Mouse (Mus musculus) midbrain, embryonic 11.5 days (tissue): ENCODE data around the gene Poc1a. TPM values are rescaled to one million over a fixed set of nuclear protein-coding genes. Genes with fewer than 3 reads are reported as not detected.

Experiments
- ATAC-seq: fragments of 200-750 bp; cut with Nextera tagmentation; 2 replicates; pipeline ENCODE4 v1.8.0; 2017; ENCODE audit warnings: moderate TSS enrichment, moderate library complexity; ENCODE audit not compliant: low FRiP score
- DNase-seq: peaks from one replicate; pipeline ENCODE4 v3.0.0; 2015; ENCODE audit warnings: low spot score; ENCODE audit errors: missing footprints
- H3K27ac ChIP-seq: fragments of 300-500 bp; sonication (generic); 2 replicates; pipeline ENCODE4 v1.5.1; 2014; ENCODE audit warnings: low read depth, low read length
- H3K27me3 ChIP-seq: fragments of 300-500 bp; sonication (generic); 2 replicates; pipeline ENCODE4 v1.6.1; 2014; ENCODE audit warnings: mild to moderate bottlenecking, low read length, moderate library complexity, mixed read lengths; ENCODE audit not compliant: control insufficient read depth, insufficient read depth
- H3K36me3 ChIP-seq: fragments of 300-500 bp; sonication (generic); 2 replicates; pipeline ENCODE4 v1.6.1; 2014; ENCODE audit warnings: mild to moderate bottlenecking, low read length, moderate library complexity, mixed read lengths; ENCODE audit not compliant: control insufficient read depth, insufficient read depth
- H3K4me1 ChIP-seq: fragments of 300-500 bp; sonication (generic); 2 replicates; pipeline ENCODE4 v1.6.1; 2014; ENCODE audit warnings: low read length; ENCODE audit not compliant: control insufficient read depth, insufficient read depth
- H3K4me2 ChIP-seq: fragments of 300-500 bp; sonication (generic); 2 replicates; pipeline ENCODE4 v1.6.1; 2014; ENCODE audit warnings: mild to moderate bottlenecking, moderate library complexity
- H3K4me3 ChIP-seq: fragments of 300-500 bp; sonication (generic); 2 replicates; pipeline ENCODE4 v1.5.1; 2014; ENCODE audit warnings: low read depth, low read length
- H3K9ac ChIP-seq: fragments of 300-500 bp; sonication (generic); 2 replicates; pipeline ENCODE4 v1.6.1; 2014; ENCODE audit warnings: low read length
- H3K9me3 ChIP-seq: fragments of 300-500 bp; sonication (generic); 2 replicates; pipeline ENCODE4 v1.6.1; 2016; ENCODE audit warnings: low read length; ENCODE audit not compliant: control insufficient read depth
- WGBS: fragments of 180-500 bp; shearing (Covaris S2); extraction: QIAGEN DNeasy Blood & Tissue Kit; methylation state at CpG from one replicate; pipeline ENCODE4 v1.1.7; 2014; 5-methylcytosine and 5-hydroxymethylcytosine counted together
- polyA plus RNA-seq: library from polyadenylated mRNA; unstranded; fragments of >200 nt; fragmentation: Nextera tagmentation; extraction: Ambion mirVana; gene quantifications from 2 replicates; pipeline ENCODE4 v1.2.1, GENCODE M21; 2014

Gene Poc1a
- polyA plus RNA-seq, 1 experiment from 2014 or later = 29.4 TPM

DNA sequence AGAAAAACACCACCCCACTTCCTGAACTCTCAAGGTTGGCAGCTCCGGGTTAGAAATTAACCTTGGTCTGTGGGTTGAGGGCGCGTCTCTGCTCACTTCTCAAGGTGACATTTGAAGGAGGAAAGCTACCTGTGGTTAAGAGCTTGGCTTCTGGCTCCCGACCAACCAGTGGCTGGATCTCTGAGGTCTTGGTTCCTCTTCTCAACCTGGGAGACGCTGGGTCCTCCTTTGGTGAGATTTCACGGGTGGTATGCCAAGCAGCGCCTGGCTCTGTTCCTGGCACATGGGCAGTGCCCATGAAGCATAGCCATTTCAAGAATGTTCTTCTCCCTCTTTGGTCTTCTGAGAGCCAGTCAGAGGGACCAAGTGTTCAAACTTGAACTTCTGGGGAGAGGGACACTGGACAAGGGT is 32.1 kb downstream of the Poc1a start:
- Histone ChIP-seq H3K9ac (no peak overlapping the region), H3K9me3 (no peaks in the 10 kb centered on the region), H3K36me3 (no peaks in the 10 kb centered on the region), H3K4me3 (no peak overlapping the region), H3K4me1 (no peaks in the 10 kb centered on the region), H3K27ac (no peak overlapping the region), H3K27me3 (no peaks in the 10 kb centered on the region), H3K4me2 (no peak overlapping the region)
- ATAC-seq (no peak), DNase-seq (no peak)
- WGBS = 92% methylated on average over 7 of the region's 7 CpGs

DNA sequence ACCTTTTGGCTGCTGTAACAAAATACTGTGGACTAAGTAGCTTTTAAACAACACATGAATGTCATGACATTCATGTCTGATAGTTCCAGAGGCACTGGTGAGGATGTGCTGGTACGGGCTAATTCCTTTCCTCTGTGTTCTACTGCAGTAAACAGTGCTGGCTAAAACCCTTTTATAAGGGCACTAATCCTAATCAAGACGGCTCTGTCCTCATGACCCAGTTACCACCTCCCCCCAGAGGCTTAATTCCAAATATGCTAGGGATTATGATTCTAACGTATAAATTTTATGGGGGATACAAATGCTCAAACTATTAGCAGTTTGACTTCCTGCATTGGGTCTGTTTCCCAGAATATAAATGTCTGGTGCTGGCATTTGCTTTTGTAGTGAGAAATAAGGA is 33.3 kb downstream of the Poc1a start:
- no peak overlapping the region for H3K4me2 ChIP-seq
- ATAC-seq (no peak), DNase-seq (no peak)
- H3K27ac ChIP-seq = no peak overlapping the region
- H3K27me3 ChIP-seq = no peaks in the 10 kb centered on the region
- H3K9me3 ChIP-seq = no peaks in the 10 kb centered on the region
- H3K9ac ChIP-seq = no peak overlapping the region
- H3K4me3 ChIP-seq = no peak overlapping the region
- no peaks in the 10 kb centered on the region for H3K36me3 ChIP-seq
- H3K4me1 ChIP-seq = no peaks in the 10 kb centered on the region
- WGBS = 40% methylated on average over 3 of the region's 3 CpGs

- no peaks in the 10 kb centered on the region for H3K27me3 ChIP-seq
- H3K9me3 ChIP-seq = no peaks in the 10 kb centered on the region
- WGBS = 87% methylated on average over 2 of the region's 2 CpGs
- H3K4me2 ChIP-seq = no peak overlapping the region
- DNase-seq (no peak), ATAC-seq (no peak)
- H3K4me3 ChIP-seq = no peak overlapping the region
- no peak overlapping the region for H3K9ac ChIP-seq
- H3K36me3 ChIP-seq = no peaks in the 10 kb centered on the region
- H3K27ac ChIP-seq = no peak overlapping the region
- H3K4me1 ChIP-seq = no peaks in the 10 kb centered on the region
Observed at GRCm38 (mm10) chr9:106318074-106318473, 37.2 kb downstream of the Poc1a start.

- WGBS = 74% methylated on average over 2 of the region's 2 CpGs
- no peak for DNase-seq
- H3K9me3 ChIP-seq = no peaks in the 10 kb centered on the region
- H3K27ac ChIP-seq = no peak overlapping the region
- no peak overlapping the region for H3K4me3 ChIP-seq
- no peak overlapping the region for H3K4me2 ChIP-seq
- H3K27me3 ChIP-seq = no peaks in the 10 kb centered on the region
- H3K36me3 ChIP-seq = no peaks in the 10 kb centered on the region
- no peak overlapping the region for H3K9ac ChIP-seq
- H3K4me1 ChIP-seq = no peaks in the 10 kb centered on the region
- ATAC-seq = no peak
Observed at GRCm38 (mm10) chr9:106319095-106319494, 38.2 kb downstream of the Poc1a start.

- Histone ChIP-seq H3K9ac (no peak overlapping the region), H3K27ac (no peak overlapping the region), H3K27me3 (no peaks in the 10 kb centered on the region)
Observed at GRCm38 (mm10) chr9:106322497-106322896, 41.6 kb downstream of the Poc1a start.

GRCm38 (mm10) chr9:106326241-106326640 is 45.4 kb downstream of the Poc1a start:
- DNase-seq (no peak), ATAC-seq (no peak)
- WGBS = 72% methylated on average over 8 of the region's 8 CpGs

More at GRCm38 (mm10) chr9:106322497-106322896, 41.6 kb downstream of the Poc1a start:
- no peaks in the 10 kb centered on the region for H3K36me3 ChIP-seq
- H3K4me1 ChIP-seq = no peaks in the 10 kb centered on the region
- no peak for DNase-seq
- no peak overlapping the region for H3K4me2 ChIP-seq
- no peak for ATAC-seq
- H3K9me3 ChIP-seq = no peaks in the 10 kb centered on the region
- H3K4me3 ChIP-seq = no peak overlapping the region
- WGBS = 83% methylated on average over 3 of the region's 3 CpGs

DNA sequence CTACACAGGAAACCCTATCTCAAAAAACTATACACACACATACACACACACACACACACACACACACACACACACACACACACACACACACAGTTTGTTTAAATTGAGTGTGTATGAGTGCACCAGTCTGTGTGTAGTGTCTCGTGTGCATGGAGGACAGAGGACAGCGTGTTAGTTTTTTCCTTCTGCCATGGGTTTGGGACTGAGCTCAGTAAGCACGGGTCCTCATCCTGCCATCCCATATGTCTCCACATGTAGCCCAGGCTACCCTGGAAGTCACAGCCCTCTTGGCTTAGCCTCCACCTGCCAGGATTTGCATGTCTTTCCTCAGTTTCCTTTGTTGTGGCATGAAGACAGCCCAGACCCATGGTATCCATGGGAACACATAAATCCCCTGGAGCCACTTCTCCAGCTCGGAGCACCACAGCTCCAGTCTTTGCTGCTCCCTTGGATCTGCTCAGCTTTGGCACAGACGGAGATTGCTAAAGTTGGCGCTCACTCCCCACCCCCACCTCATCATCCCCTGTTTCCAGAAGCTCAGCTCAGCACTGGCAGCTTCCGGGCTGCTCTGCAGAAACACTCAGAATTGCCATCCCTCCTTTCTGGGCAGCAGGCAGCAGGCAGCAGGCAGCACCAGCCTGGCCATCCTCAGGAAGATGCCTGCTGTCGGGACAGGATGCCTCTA is 46.4 kb downstream of the Poc1a start:
- Histone ChIP-seq H3K27ac (no peak overlapping the region), H3K9ac (no peak overlapping the region), H3K9me3 (no peaks in the 10 kb centered on the region), H3K4me1 (no peaks in the 10 kb centered on the region), H3K4me2 (no peak overlapping the region), H3K36me3 (no peaks in the 10 kb centered on the region), H3K4me3 (no peak overlapping the region), H3K27me3 (no peaks in the 10 kb centered on the region)
- ATAC-seq (no peak), DNase-seq (no peak)
- WGBS = 77% methylated on average over 8 of the region's 8 CpGs

More at GRCm38 (mm10) chr9:106326241-106326640, 45.4 kb downstream of the Poc1a start:
- H3K4me2 ChIP-seq = no peak overlapping the region
- H3K9me3 ChIP-seq = no peaks in the 10 kb centered on the region
- no peak overlapping the region for H3K27ac ChIP-seq
- H3K4me3 ChIP-seq = no peak overlapping the region
- H3K36me3 ChIP-seq = no peaks in the 10 kb centered on the region
- H3K27me3 ChIP-seq = no peaks in the 10 kb centered on the region
- H3K4me1 ChIP-seq = no peaks in the 10 kb centered on the region
- H3K9ac ChIP-seq = no peak overlapping the region

DNA sequence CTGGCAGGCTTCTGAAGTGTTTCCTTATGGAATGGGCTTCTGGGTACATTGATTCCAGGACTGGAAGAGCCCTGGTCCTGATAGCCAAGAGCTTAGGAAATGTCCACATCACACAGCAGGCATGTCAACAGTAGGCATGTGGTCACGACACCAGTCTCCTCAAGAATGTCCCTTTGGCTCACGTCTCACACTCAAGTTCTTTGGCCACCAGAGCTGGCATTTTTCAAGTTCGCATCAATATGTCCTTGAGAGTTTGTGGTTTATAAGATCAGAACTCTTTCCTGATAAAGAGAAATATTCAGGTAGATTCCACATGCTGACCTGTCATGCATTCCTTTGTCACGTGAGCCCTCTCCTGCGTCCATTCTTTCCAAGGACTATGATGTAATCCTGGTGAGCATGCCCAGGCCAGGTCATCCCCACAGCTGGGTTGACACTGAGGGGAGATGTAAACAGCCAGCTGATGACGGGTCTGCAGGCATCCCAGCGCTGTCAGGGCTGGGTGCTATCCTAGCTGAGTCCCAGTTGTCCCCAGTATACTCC is 47.3 kb downstream of the Poc1a start:
- H3K9ac ChIP-seq = no peak overlapping the region
- H3K9me3 ChIP-seq = no peaks in the 10 kb centered on the region
- H3K27me3 ChIP-seq = no peaks in the 10 kb centered on the region
- WGBS = 86% methylated on average over 7 of the region's 7 CpGs
- no peak overlapping the region for H3K4me3 ChIP-seq
- no peak overlapping the region for H3K4me2 ChIP-seq
- ATAC-seq (no peak), DNase-seq (no peak)
- H3K27ac ChIP-seq = no peak overlapping the region
- H3K36me3 ChIP-seq = no peaks in the 10 kb centered on the region
- no peaks in the 10 kb centered on the region for H3K4me1 ChIP-seq

- ATAC-seq = no peak
- 81% methylated on average over 5 of the region's 5 CpGs for WGBS
- DNase-seq = no peak
- H3K27ac ChIP-seq = no peak overlapping the region
- no peaks in the 10 kb centered on the region for H3K36me3 ChIP-seq
- H3K27me3 ChIP-seq = no peaks in the 10 kb centered on the region
- H3K4me2 ChIP-seq = no peak overlapping the region
- H3K9me3 ChIP-seq = no peaks in the 10 kb centered on the region
- no peaks in the 10 kb centered on the region for H3K4me1 ChIP-seq
- H3K9ac ChIP-seq = no peak overlapping the region
- H3K4me3 ChIP-seq = no peak overlapping the region
Observed at GRCm38 (mm10) chr9:106328772-106329511, 48.1 kb downstream of the Poc1a start.
